Comparison of ENCODE assay signal across 20 mouse cellular contexts in genomic region chr4:126117116-126117515, GRCm38 (mm10). TPM values are rescaled to one million over a fixed set of nuclear protein-coding genes. Genes with fewer than 3 reads are reported as not detected.
DNase-seq lines count a peak whose midpoint lies in the region; ATAC-seq and TF ChIP-seq lines count a peak whose summit lies in the region.
"Had no signal": no experiment of that assay in that cellular context is flagged by ENCODE, and none has a peak within 500 bp of the region (broad histone marks: within the 10 kb centered on the region; RNA-seq: fewer than 3 reads in every experiment).

No protein-coding gene starts in this region.

- H3K4me2 ChIP-seq in hindbrain, embryonic 15.5 days: no peak overlapping the region
- no peak overlapping the region for H3K4me2 ChIP-seq in hindbrain, embryonic 11.5 days (replicated peaks; ENCODE audit: low read depth, low read length)
- no peak overlapping the region for H3K4me2 ChIP-seq in lung, embryonic 16.5 days (ENCODE audit: low read depth, low read length)
- H3K4me2 ChIP-seq: kidney, embryonic 15.5 days; liver, embryonic 15.5 days had no signal

- H3K36me3 ChIP-seq in hindbrain, embryonic 15.5 days: peaks cover 6% of the 10 kb centered on the region; the same call in 1 of the 2 replicates
- no peaks in the 10 kb centered on the region for H3K36me3 ChIP-seq in hindbrain, embryonic 11.5 days (ENCODE audit: control insufficient read depth, insufficient read depth, low read length)
- H3K36me3 ChIP-seq in lung, embryonic 16.5 days (ENCODE audit: control insufficient read depth, insufficient read depth, low read length): peaks cover 13% of the 10 kb centered on the region
- peaks cover 37% of the 10 kb centered on the region for H3K36me3 ChIP-seq in limb, embryonic 10.5 days
- H3K36me3 ChIP-seq: liver, embryonic 15.5 days had no signal

- peak; percentile 65 for DNase-seq in cerebellum, adult 9-10 months
- DNase-seq in cerebellum, adult 11 months: no peak
- DNase-seq in hindbrain, embryonic 11.5 days (ENCODE audit: low spot score): no peak
- DNase-seq in lung, postnatal 10 days: no peak
- DNase-seq in brain, embryonic 14.5 days (ENCODE audit: low read depth): peak; percentile 53
- no peak for DNase-seq in limb, embryonic 10.5 days (ENCODE audit: low spot score)
- DNase-seq: heart, postnatal 4 days; kidney, postnatal 36 days; layer of hippocampus, postnatal 36 days; thymus, adult 18-20 months; thymus, postnatal 36 days had no signal

- TF ChIP-seq CTCF in brain, embryonic 14.5 days (IDR thresholded peaks at IDR 0.05; ENCODE audit: borderline replicate concordance, extremely low read depth, insufficient read depth, insufficient read length): no peak

- TF ChIP-seq POLR2A in brain, embryonic 14.5 days (IDR thresholded peaks at IDR 0.05; ENCODE audit: borderline replicate concordance, extremely low read depth, insufficient read depth, insufficient read length, poor library complexity, severe bottlenecking): no peak

- H3K4me1 ChIP-seq in hindbrain, embryonic 15.5 days (replicated peaks): peaks cover 43% of the 10 kb centered on the region
- H3K4me1 ChIP-seq in hindbrain, embryonic 11.5 days (replicated peaks; ENCODE audit: control insufficient read depth, insufficient read depth, low read length): 0 out of 2 replicates have a peak, but pooled peaks cover 2% of the 10 kb centered on the region
- peaks cover 29% of the 10 kb centered on the region for H3K4me1 ChIP-seq in lung, embryonic 16.5 days (replicated peaks; ENCODE audit: control insufficient read depth, insufficient read depth, low read length)
- peaks cover 17% of the 10 kb centered on the region for H3K4me1 ChIP-seq in limb, embryonic 10.5 days

- no peak overlapping the region for H3K4me3 ChIP-seq in hindbrain, embryonic 15.5 days
- H3K4me3 ChIP-seq in hindbrain, embryonic 11.5 days (ENCODE audit: low read depth, low read length): no peak overlapping the region
- no peak overlapping the region for H3K4me3 ChIP-seq in lung, embryonic 16.5 days (ENCODE audit: low read length)
- H3K4me3 ChIP-seq in limb, embryonic 10.5 days: no peak overlapping the region
- H3K4me3 ChIP-seq: forebrain, embryonic 10.5 days; heart, embryonic 10.5 days; kidney, embryonic 15.5 days; liver, embryonic 15.5 days had no signal

- H3K9ac ChIP-seq in hindbrain, embryonic 15.5 days: no peak overlapping the region
- no peak overlapping the region for H3K9ac ChIP-seq in hindbrain, embryonic 11.5 days (ENCODE audit: low read depth, low read length)
- no peak overlapping the region for H3K9ac ChIP-seq in lung, embryonic 16.5 days (ENCODE audit: low read length)
- H3K9ac ChIP-seq: kidney, embryonic 15.5 days; liver, embryonic 15.5 days had no signal

- no peaks in the 10 kb centered on the region; the same call in 1 of the 2 replicates for H3K9me3 ChIP-seq in hindbrain, embryonic 15.5 days
- H3K9me3 ChIP-seq in hindbrain, embryonic 11.5 days (ENCODE audit: control insufficient read depth, low read length): no peaks in the 10 kb centered on the region
- H3K9me3 ChIP-seq in lung, embryonic 16.5 days (ENCODE audit: control insufficient read depth, low read length): peaks cover 2% of the 10 kb centered on the region; the same call in 1 of the 2 replicates
- H3K9me3 ChIP-seq in limb, embryonic 10.5 days (replicated peaks): no peaks in the 10 kb centered on the region
- H3K9me3 ChIP-seq: heart, embryonic 10.5 days; liver, embryonic 15.5 days had no signal

- ATAC-seq in hindbrain, embryonic 15.5 days (ENCODE audit: low FRiP score, low read depth): no peak
- ATAC-seq in hindbrain, embryonic 11.5 days (ENCODE audit: low FRiP score): no peak
- ATAC-seq in lung, embryonic 16.5 days (ENCODE audit: low read depth): no peak; the same call in 1 of the 2 replicates
- ATAC-seq: intestine, postnatal 0 days; midbrain, embryonic 16.5 days had no signal

- WGBS in hindbrain, embryonic 15.5 days: 79% methylated on average over 8 of the region's 8 CpGs
- WGBS in hindbrain, embryonic 11.5 days: 91% methylated on average over 8 of the region's 8 CpGs
- WGBS in lung, embryonic 16.5 days: 60% methylated on average over 8 of the region's 8 CpGs
- WGBS in limb, embryonic 10.5 days: 82% methylated on average over 8 of the region's 8 CpGs

- no peaks in the 10 kb centered on the region for H3K27me3 ChIP-seq in hindbrain, embryonic 15.5 days
- no peaks in the 10 kb centered on the region for H3K27me3 ChIP-seq in hindbrain, embryonic 11.5 days (ENCODE audit: control insufficient read depth, insufficient read depth, low read length)
- no peaks in the 10 kb centered on the region for H3K27me3 ChIP-seq in lung, embryonic 16.5 days (ENCODE audit: control insufficient read depth, insufficient read depth, low read depth, low read length)
- no peaks in the 10 kb centered on the region for H3K27me3 ChIP-seq in limb, embryonic 10.5 days (ENCODE audit: low read depth, poor library complexity, severe bottlenecking)
- H3K27me3 ChIP-seq: kidney, embryonic 15.5 days; liver, embryonic 15.5 days had no signal

- H3K27ac ChIP-seq in hindbrain, embryonic 15.5 days (replicated peaks): 0 out of 2 replicates have a peak overlapping the region, but pooled peaks have one; percentile 23
- no peak overlapping the region for H3K27ac ChIP-seq in hindbrain, embryonic 11.5 days (ENCODE audit: low read depth, low read length)
- peak overlapping the region; percentile 28 for H3K27ac ChIP-seq in lung, embryonic 16.5 days (ENCODE audit: low read length)
- H3K27ac ChIP-seq in limb, embryonic 10.5 days: no peak overlapping the region
- H3K27ac ChIP-seq: forebrain, embryonic 10.5 days; heart, embryonic 10.5 days; kidney, embryonic 15.5 days; liver, embryonic 15.5 days; macrophage had no signal

RNA-seq across cellular contexts. Expression of gene Stk40, which starts 13.4 kb away (rescaled TPM):
- 29.6 and 33.9 TPM in 2 replicates for polyA plus RNA-seq in hindbrain, embryonic 15.5 days (2015; fragmentation: Nextera tagmentation; extraction: Ambion mirVana)
- polyA plus RNA-seq in hindbrain, embryonic 11.5 days (2014; fragmentation: Nextera tagmentation; extraction: Ambion mirVana): 19.0 and 26.0 TPM in 2 replicates
- 37.7 and 40.3 TPM in 2 replicates for polyA plus RNA-seq in lung, embryonic 16.5 days (2015; fragmentation: Nextera tagmentation; extraction: Ambion mirVana)
- polyA plus RNA-seq in brain, embryonic 14.5 days (2012; rRNA removed): 19.6 and 28.1 TPM in 2 replicates
- polyA plus RNA-seq in limb, embryonic 10.5 days (2016; fragmentation: Nextera tagmentation; extraction: Ambion mirVana): 48.2 and 52.1 TPM in 2 replicates

RNA-seq across cellular contexts. Expression of gene Lsm10, which starts 20.7 kb away (rescaled TPM):
- polyA plus RNA-seq in hindbrain, embryonic 15.5 days (2015; fragmentation: Nextera tagmentation; extraction: Ambion mirVana): 45.8 and 50.3 TPM in 2 replicates
- 44.1 and 45.5 TPM in 2 replicates for polyA plus RNA-seq in hindbrain, embryonic 11.5 days (2014; fragmentation: Nextera tagmentation; extraction: Ambion mirVana)
- polyA plus RNA-seq in lung, embryonic 16.5 days (2015; fragmentation: Nextera tagmentation; extraction: Ambion mirVana): 57.2 and 57.7 TPM in 2 replicates
- polyA plus RNA-seq in brain, embryonic 14.5 days (2012; rRNA removed): 53.6 and 72.8 TPM in 2 replicates
- polyA plus RNA-seq in limb, embryonic 10.5 days (2016; fragmentation: Nextera tagmentation; extraction: Ambion mirVana): 41.3 and 48.0 TPM in 2 replicates

RNA-seq across cellular contexts. Expression of gene Eva1b, which starts 30.4 kb away (rescaled TPM):
- 14.5 and 15.1 TPM in 2 replicates for polyA plus RNA-seq in hindbrain, embryonic 15.5 days (2015; fragmentation: Nextera tagmentation; extraction: Ambion mirVana)
- polyA plus RNA-seq in hindbrain, embryonic 11.5 days (2014; fragmentation: Nextera tagmentation; extraction: Ambion mirVana): 33.1 and 36.0 TPM in 2 replicates
- 98.0 and 108 TPM in 2 replicates for polyA plus RNA-seq in lung, embryonic 16.5 days (2015; fragmentation: Nextera tagmentation; extraction: Ambion mirVana)
- polyA plus RNA-seq in brain, embryonic 14.5 days (2012; rRNA removed): 20.7 and 23.1 TPM in 2 replicates
- polyA plus RNA-seq in limb, embryonic 10.5 days (2016; fragmentation: Nextera tagmentation; extraction: Ambion mirVana): 72.7 and 82.2 TPM in 2 replicates

RNA-seq across cellular contexts. Expression of gene Sh3d21, which starts 46.2 kb away (rescaled TPM):
- polyA plus RNA-seq in hindbrain, embryonic 15.5 days (2015; fragmentation: Nextera tagmentation; extraction: Ambion mirVana): 1.4 and 2.0 TPM in 2 replicates
- 2.0 and 2.7 TPM in 2 replicates for polyA plus RNA-seq in hindbrain, embryonic 11.5 days (2014; fragmentation: Nextera tagmentation; extraction: Ambion mirVana)
- polyA plus RNA-seq in lung, embryonic 16.5 days (2015; fragmentation: Nextera tagmentation; extraction: Ambion mirVana): 9.2 and 12.3 TPM in 2 replicates
- polyA plus RNA-seq in brain, embryonic 14.5 days (2012; rRNA removed): 0.66 and 0.81 TPM in 2 replicates
- 2.9 and 4.7 TPM in 2 replicates for polyA plus RNA-seq in limb, embryonic 10.5 days (2016; fragmentation: Nextera tagmentation; extraction: Ambion mirVana)

RNA-seq across cellular contexts. Expression of gene Oscp1, which starts 58.8 kb away (rescaled TPM):
- 38.5 and 42.1 TPM in 2 replicates for polyA plus RNA-seq in hindbrain, embryonic 15.5 days (2015; fragmentation: Nextera tagmentation; extraction: Ambion mirVana)
- 26.4 and 27.1 TPM in 2 replicates for polyA plus RNA-seq in hindbrain, embryonic 11.5 days (2014; fragmentation: Nextera tagmentation; extraction: Ambion mirVana)
- 21.8 and 23.7 TPM in 2 replicates for polyA plus RNA-seq in lung, embryonic 16.5 days (2015; fragmentation: Nextera tagmentation; extraction: Ambion mirVana)
- polyA plus RNA-seq in brain, embryonic 14.5 days (2012; rRNA removed): 6.4 and 14.7 TPM in 2 replicates
- 20.4 and 23.7 TPM in 2 replicates for polyA plus RNA-seq in limb, embryonic 10.5 days (2016; fragmentation: Nextera tagmentation; extraction: Ambion mirVana)

Comparison
In these comparisons a context has a peak if more than half of its experiments do, and no peak if none do; other contexts are left out.
1. DNase-seq: peak in cerebellum, adult 9-10 months (single experiment) and brain, embryonic 14.5 days (single experiment); none in cerebellum, adult 11 months (single experiment), hindbrain, embryonic 11.5 days (single experiment), lung, postnatal 10 days (single experiment) and limb, embryonic 10.5 days (single experiment).
2. H3K27ac ChIP-seq: peak in hindbrain, embryonic 15.5 days (single experiment) and lung, embryonic 16.5 days (single experiment); none in hindbrain, embryonic 11.5 days (single experiment) and limb, embryonic 10.5 days (single experiment).